Mouse (Mus musculus) limb, embryonic 14.5 days (tissue): Measurements from ENCODE around the gene Zmynd8. TPM values are rescaled to one million over a fixed set of nuclear protein-coding genes. Genes with fewer than 3 reads are reported as not detected.

Source experiments
- ATAC-seq: fragments of 200-750 bp; cut with Nextera tagmentation; 2 replicates; pipeline ENCODE4 v1.8.0; 2017; ENCODE audit warnings: low read depth, moderate number of reproducible peaks, moderate TSS enrichment; ENCODE audit not compliant: low FRiP score
- DNase-seq: peaks from one replicate; pipeline ENCODE4 v3.0.0-alpha.2; 2015; ENCODE audit warnings: low spot score
- H3K27ac ChIP-seq: fragments of 300-500 bp; sonication (generic); replicated peaks from 2 replicates; pipeline ENCODE4 v1.5.1; 2014; ENCODE audit warnings: low read depth, mild to moderate bottlenecking, low read length, moderate library complexity, mixed read lengths
- H3K27me3 ChIP-seq: fragments of 300-500 bp; sonication (generic); 2 replicates; pipeline ENCODE4 v1.6.1; 2014; ENCODE audit warnings: low read length, mixed read lengths; ENCODE audit not compliant: control insufficient read depth, insufficient read depth
- H3K36me3 ChIP-seq: fragments of 300-500 bp; sonication (generic); 2 replicates; pipeline ENCODE4 v1.6.1; 2014; ENCODE audit warnings: mild to moderate bottlenecking, low read length, moderate library complexity, mixed read lengths; ENCODE audit not compliant: control insufficient read depth, insufficient read depth
- H3K4me1 ChIP-seq: fragments of 300-500 bp; sonication (generic); 2 replicates; pipeline ENCODE4 v1.6.1; 2014; ENCODE audit warnings: antibody characterized with exemption, low read length, mixed read lengths; ENCODE audit not compliant: control insufficient read depth, insufficient read depth
- H3K4me2 ChIP-seq: fragments of 300-500 bp; sonication (generic); replicated peaks from 2 replicates; pipeline ENCODE4 v1.6.1; 2014; ENCODE audit warnings: low read depth, mild to moderate bottlenecking, low read length, moderate library complexity; ENCODE audit not compliant: severe bottlenecking
- H3K4me3 ChIP-seq: fragments of 300-500 bp; sonication (generic); replicated peaks from 2 replicates; pipeline ENCODE4 v1.5.1; 2014; ENCODE audit warnings: low read length
- H3K9ac ChIP-seq: fragments of 300-500 bp; sonication (generic); 2 replicates; pipeline ENCODE4 v1.6.1; 2014; ENCODE audit warnings: mild to moderate bottlenecking, low read depth, low read length, moderate library complexity; ENCODE audit not compliant: severe bottlenecking
- H3K9me3 ChIP-seq: fragments of 300-500 bp; sonication (generic); 2 replicates; pipeline ENCODE4 v1.6.1; 2016; ENCODE audit warnings: low read length; ENCODE audit not compliant: control insufficient read depth
- POLR2A ChIP-seq: fragments of 200-500 bp; IDR thresholded peaks from 2 replicates; pipeline ENCODE4 v1.8.0; 2012; ENCODE audit warnings: inconsistent platforms, mild to moderate bottlenecking, moderate library complexity, borderline replicate concordance; ENCODE audit not compliant: insufficient read depth, insufficient read length; ENCODE audit errors: extremely low read depth
- WGBS: fragments of 180-500 bp; shearing (Covaris S2); extraction: QIAGEN DNeasy Blood & Tissue Kit; methylation state at CpG from one replicate; pipeline ENCODE4 v1.1.7; 2014; 5-methylcytosine and 5-hydroxymethylcytosine counted together
- polyA plus RNA-seq, 2 experiments: library from polyadenylated mRNA; depleted of rRNA in 1 of 2; stranded (reverse) in 1 of 2; unstranded in 1 of 2; fragments of >200 nt; fragmentation: Nextera tagmentation in 1 of 2; extraction: Ambion mirVana in 1 of 2; gene quantifications; 2 replicates each; pipeline versions ENCODE4 v1.2.1 to v1.2.3; 2012 to 2014

The Zmynd8 gene
- polyA plus RNA-seq, 2 experiments: 30.2 to 49.5 TPM

- peaks cover 8% of the 10 kb centered on the region; the same call in 1 of the 2 replicates for H3K36me3 ChIP-seq
- no peaks in the 10 kb centered on the region for H3K9me3 ChIP-seq
- peak overlapping the region; percentile 37 for H3K4me2 ChIP-seq
- no peak for TF ChIP-seq POLR2A
- ATAC-seq (no peak), DNase-seq (no peak)
- no peaks in the 10 kb centered on the region for H3K27me3 ChIP-seq
- H3K4me1 ChIP-seq: peaks cover 50% of the 10 kb centered on the region
- peak overlapping the region; percentile 44 for H3K9ac ChIP-seq
- peak overlapping the region; percentile 4; the same call in 1 of the 2 replicates for H3K4me3 ChIP-seq
- 3% methylated on average over 22 of the region's 22 CpGs for WGBS
- H3K27ac ChIP-seq: peak overlapping the region; percentile 88
These were observed 40.9 kb downstream of the Zmynd8 start for GRCm38 (mm10) chr2:165857841-165858426.

- Histone ChIP-seq H3K36me3 (peaks cover 8% of the 10 kb centered on the region; the same call in 1 of the 2 replicates), H3K9ac (peak overlapping the region; percentile 44), H3K27me3 (no peaks in the 10 kb centered on the region), H3K4me1 (peaks cover 50% of the 10 kb centered on the region), H3K4me2 (peak overlapping the region; percentile 37), H3K9me3 (no peaks in the 10 kb centered on the region), H3K27ac (peak overlapping the region; percentile 88), H3K4me3 (peak overlapping the region; percentile 4; the same call in 1 of the 2 replicates)
- TF ChIP-seq POLR2A: no peak
- WGBS: 9% methylated on average over 4 of the region's 4 CpGs
- ATAC-seq (no peak; the same call in 1 of the 2 replicates), DNase-seq (no peak)
These were observed 41.4 kb downstream of the Zmynd8 start for GRCm38 (mm10) chr2:165857395-165857831.

- Histone ChIP-seq H3K4me1 (peaks cover 55% of the 10 kb centered on the region), H3K4me3 (no peak overlapping the region), H3K27ac (peak overlapping the region; percentile 88), H3K9ac (no peak overlapping the region), H3K36me3 (peaks cover 8% of the 10 kb centered on the region; the same call in 1 of the 2 replicates), H3K4me2 (no peak overlapping the region), H3K27me3 (no peaks in the 10 kb centered on the region), H3K9me3 (no peaks in the 10 kb centered on the region)
- DNase-seq (no peak), ATAC-seq (no peak)
- WGBS: 66% methylated on average over 7 of the region's 7 CpGs
- no peak for TF ChIP-seq POLR2A
These were observed 42.1 kb downstream of the Zmynd8 start for GRCm38 (mm10) chr2:165856611-165857200.

- TF ChIP-seq POLR2A: no peak
- no peak overlapping the region for H3K4me2 ChIP-seq
- H3K4me1 ChIP-seq: peaks cover 64% of the 10 kb centered on the region
- H3K27me3 ChIP-seq: no peaks in the 10 kb centered on the region
- whole genome bisulfite sequencing: 51% methylated on average over 6 of the region's 6 CpGs
- no peak overlapping the region for H3K4me3 ChIP-seq
- peak overlapping the region; percentile 52; the same call in 1 of the 2 replicates for H3K27ac ChIP-seq
- DNase-seq (peak; percentile 45), ATAC-seq (no peak)
- H3K9ac ChIP-seq: no peak overlapping the region
- H3K36me3 ChIP-seq: peaks cover 15% of the 10 kb centered on the region
- no peaks in the 10 kb centered on the region for H3K9me3 ChIP-seq
These were observed 43.0 kb downstream of the Zmynd8 start for GRCm38 (mm10) chr2:165855641-165856301.

- WGBS: 45% methylated on average over 16 of the region's 16 CpGs
- DNase-seq (no peak), ATAC-seq (no peak)
- H3K9ac ChIP-seq: no peak overlapping the region
- no peaks in the 10 kb centered on the region for H3K27me3 ChIP-seq
- TF ChIP-seq POLR2A: no peak
- H3K4me2 ChIP-seq: no peak overlapping the region
- no peak overlapping the region for H3K27ac ChIP-seq
- peaks cover 28% of the 10 kb centered on the region for H3K36me3 ChIP-seq
- no peak overlapping the region for H3K4me3 ChIP-seq
- no peaks in the 10 kb centered on the region for H3K9me3 ChIP-seq
- H3K4me1 ChIP-seq: peaks cover 59% of the 10 kb centered on the region
These were observed 44.4 kb downstream of the Zmynd8 start for GRCm38 (mm10) chr2:165854207-165854968.
